17 mouse cellular contexts compared by ENCODE assay signal in genomic region chr11:78160171-78160570, GRCm38 (mm10). TPM values are rescaled to one million over a fixed set of nuclear protein-coding genes. Genes with fewer than 3 reads are reported as not detected.
DNase-seq lines count a peak whose midpoint lies in the region; ATAC-seq and TF ChIP-seq lines count a peak whose summit lies in the region.
"Had no signal": no experiment of that assay in that cellular context is flagged by ENCODE, and none has a peak within 500 bp of the region (broad histone marks: within the 10 kb centered on the region; RNA-seq: fewer than 3 reads in every experiment).

No protein-coding gene starts in this region.

- ATAC-seq in embryonic facial prominence, embryonic 15.5 days (ENCODE audit: insufficient number of reproducible peaks, low FRiP score, low TSS enrichment, low read depth), result no peak
- ATAC-seq in kidney, embryonic 15.5 days (replicated peaks; ENCODE audit: low FRiP score), result no peak
- ATAC-seq in kidney, embryonic 14.5 days (ENCODE audit: low FRiP score, low TSS enrichment), result no peak
- ATAC-seq in midbrain, embryonic 13.5 days, result no peak

- H3K27ac ChIP-seq in embryonic facial prominence, embryonic 15.5 days (replicated peaks), result peak overlapping the region; percentile 11; the same call in 1 of the 2 replicates
- H3K27ac ChIP-seq in embryonic facial prominence, embryonic 10.5 days (replicated peaks), result no peak overlapping the region
- H3K27ac ChIP-seq in kidney, embryonic 15.5 days, result peak overlapping the region; percentile 60; the same call in 1 of the 2 replicates
- H3K27ac ChIP-seq in kidney, embryonic 14.5 days (ENCODE audit: low read depth, low read length), result no peak overlapping the region
- H3K27ac ChIP-seq in midbrain, embryonic 10.5 days (replicated peaks), result no peak overlapping the region
- no peak overlapping the region for H3K27ac ChIP-seq in midbrain, embryonic 13.5 days
- H3K27ac ChIP-seq: gastrocnemius, adult 2 months; liver, embryonic 14.5 days had no signal

- H3ac ChIP-seq in myocyte (ENCODE audit: control insufficient read depth, insufficient read length), result no peak overlapping the region

- H3K79me2 ChIP-seq in myocyte (ENCODE audit: control insufficient read depth, insufficient read depth), result peaks cover 64% of the 10 kb centered on the region

- H3K4me1 ChIP-seq in embryonic facial prominence, embryonic 15.5 days, result peaks cover 50% of the 10 kb centered on the region
- H3K4me1 ChIP-seq in embryonic facial prominence, embryonic 10.5 days, result peaks cover 50% of the 10 kb centered on the region
- H3K4me1 ChIP-seq in kidney, embryonic 15.5 days, result peaks cover 55% of the 10 kb centered on the region
- H3K4me1 ChIP-seq in kidney, embryonic 14.5 days (ENCODE audit: control insufficient read depth, insufficient read depth, low read length), result peaks cover 20% of the 10 kb centered on the region
- H3K4me1 ChIP-seq in midbrain, embryonic 10.5 days, result peaks cover 36% of the 10 kb centered on the region
- peaks cover 43% of the 10 kb centered on the region for H3K4me1 ChIP-seq in midbrain, embryonic 13.5 days (replicated peaks)

- no peaks in the 10 kb centered on the region for H3K27me3 ChIP-seq in embryonic facial prominence, embryonic 15.5 days
- no peaks in the 10 kb centered on the region for H3K27me3 ChIP-seq in embryonic facial prominence, embryonic 10.5 days (replicated peaks; ENCODE audit: low read depth, poor library complexity, severe bottlenecking)
- H3K27me3 ChIP-seq in kidney, embryonic 15.5 days, result no peaks in the 10 kb centered on the region
- H3K27me3 ChIP-seq in kidney, embryonic 14.5 days (ENCODE audit: control insufficient read depth, insufficient read depth, low read length), result no peaks in the 10 kb centered on the region
- H3K27me3 ChIP-seq in midbrain, embryonic 10.5 days (ENCODE audit: low read depth, poor library complexity, severe bottlenecking), result no peaks in the 10 kb centered on the region
- no peaks in the 10 kb centered on the region for H3K27me3 ChIP-seq in midbrain, embryonic 13.5 days
- no peaks in the 10 kb centered on the region for H3K27me3 ChIP-seq in myocyte (ENCODE audit: control insufficient read depth, insufficient read depth, insufficient read length)

- peak; percentile 27 for TF ChIP-seq POLR2A in myocyte (IDR thresholded peaks at IDR 0.05; ENCODE audit: insufficient read length, low read depth)

- H3K9ac ChIP-seq in embryonic facial prominence, embryonic 15.5 days, result no peak overlapping the region
- H3K9ac ChIP-seq in kidney, embryonic 15.5 days, result no peak overlapping the region
- H3K9ac ChIP-seq in kidney, embryonic 14.5 days (ENCODE audit: low read depth, low read length), result no peak overlapping the region
- H3K9ac ChIP-seq in midbrain, embryonic 13.5 days (replicated peaks), result no peak overlapping the region
- H3K9ac ChIP-seq: liver, embryonic 14.5 days had no signal

- H3K4me2 ChIP-seq in embryonic facial prominence, embryonic 15.5 days (replicated peaks), result no peak overlapping the region
- H3K4me2 ChIP-seq in kidney, embryonic 15.5 days, result no peak overlapping the region
- no peak overlapping the region for H3K4me2 ChIP-seq in kidney, embryonic 14.5 days (replicated peaks; ENCODE audit: low read depth, low read length)
- no peak overlapping the region for H3K4me2 ChIP-seq in midbrain, embryonic 13.5 days (replicated peaks)
- H3K4me2 ChIP-seq in myocyte (ENCODE audit: low read depth), result peak overlapping the region; percentile 95

- 78% methylated on average over 18 of the region's 18 CpGs for WGBS in embryonic facial prominence, embryonic 15.5 days
- WGBS in embryonic facial prominence, embryonic 10.5 days, result 90% methylated on average over 18 of the region's 18 CpGs
- 86% methylated on average over 18 of the region's 18 CpGs for WGBS in kidney, embryonic 15.5 days
- WGBS in kidney, embryonic 14.5 days, result 87% methylated on average over 18 of the region's 18 CpGs
- 90% methylated on average over 18 of the region's 18 CpGs for WGBS in midbrain, embryonic 10.5 days
- WGBS in midbrain, embryonic 13.5 days, result 89% methylated on average over 18 of the region's 18 CpGs

- H3K9me3 ChIP-seq in embryonic facial prominence, embryonic 15.5 days (replicated peaks), result no peaks in the 10 kb centered on the region
- no peaks in the 10 kb centered on the region for H3K9me3 ChIP-seq in embryonic facial prominence, embryonic 10.5 days
- H3K9me3 ChIP-seq in kidney, embryonic 15.5 days (replicated peaks), result no peaks in the 10 kb centered on the region
- H3K9me3 ChIP-seq in kidney, embryonic 14.5 days (ENCODE audit: control insufficient read depth, low read length), result no peaks in the 10 kb centered on the region
- H3K9me3 ChIP-seq in midbrain, embryonic 10.5 days (replicated peaks), result no peaks in the 10 kb centered on the region
- H3K9me3 ChIP-seq in midbrain, embryonic 13.5 days, result no peaks in the 10 kb centered on the region

- DNase-seq in embryonic facial prominence, embryonic 10.5 days (ENCODE audit: low spot score), result no peak
- DNase-seq in midbrain, embryonic 10.5 days (ENCODE audit: low spot score), result no peak
- DNase-seq in ovary, postnatal 10 days (ENCODE audit: low spot score), result no peak
- DNase-seq: adrenal gland, adult 8-10 months; cerebellum, adult 11 months; cerebellum, postnatal 14 days; gastrocnemius, adult 2 months; heart, adult 18-20 months; heart, postnatal 36 days; midbrain, embryonic 14.5 days; right cerebral cortex, postnatal 4 days had no signal

- peaks cover 55% of the 10 kb centered on the region for H3K36me3 ChIP-seq in embryonic facial prominence, embryonic 15.5 days
- H3K36me3 ChIP-seq in embryonic facial prominence, embryonic 10.5 days (replicated peaks), result peaks cover 87% of the 10 kb centered on the region
- H3K36me3 ChIP-seq in kidney, embryonic 15.5 days, result peaks cover 80% of the 10 kb centered on the region
- peaks cover 70% of the 10 kb centered on the region for H3K36me3 ChIP-seq in kidney, embryonic 14.5 days (ENCODE audit: control insufficient read depth, insufficient read depth, low read length)
- H3K36me3 ChIP-seq in midbrain, embryonic 10.5 days, result peaks cover 85% of the 10 kb centered on the region
- H3K36me3 ChIP-seq in midbrain, embryonic 13.5 days, result peaks cover 73% of the 10 kb centered on the region
- peaks cover 45% of the 10 kb centered on the region for H3K36me3 ChIP-seq in myocyte (ENCODE audit: control insufficient read depth, insufficient read depth)

- H3K4me3 ChIP-seq in embryonic facial prominence, embryonic 15.5 days (replicated peaks), result no peak overlapping the region
- H3K4me3 ChIP-seq in embryonic facial prominence, embryonic 10.5 days, result no peak overlapping the region
- H3K4me3 ChIP-seq in kidney, embryonic 15.5 days (replicated peaks), result no peak overlapping the region
- H3K4me3 ChIP-seq in kidney, embryonic 14.5 days (ENCODE audit: low read length), result no peak overlapping the region
- H3K4me3 ChIP-seq in midbrain, embryonic 10.5 days, result peak overlapping the region; percentile 4; the same call in 1 of the 2 replicates
- no peak overlapping the region for H3K4me3 ChIP-seq in midbrain, embryonic 13.5 days (replicated peaks)
- H3K4me3 ChIP-seq in myocyte, result no peak overlapping the region
- H3K4me3 ChIP-seq: gastrocnemius, adult 2 months had no signal

RNA-seq across cellular contexts. Expression of gene Traf4, which starts 5.2 kb away (rescaled TPM):
- polyA plus RNA-seq in embryonic facial prominence, embryonic 15.5 days (2015; fragmentation: Nextera tagmentation; extraction: Ambion mirVana), result 83.1 and 89.3 TPM in 2 replicates
- 151 and 157 TPM in 2 replicates for polyA plus RNA-seq in embryonic facial prominence, embryonic 10.5 days (2016; fragmentation: Nextera tagmentation; extraction: Ambion mirVana)
- polyA plus RNA-seq in kidney, embryonic 15.5 days (2015; fragmentation: Nextera tagmentation; extraction: Ambion mirVana), result 94.2 and 99.5 TPM in 2 replicates
- polyA plus RNA-seq in kidney, embryonic 14.5 days (2014; fragmentation: Nextera tagmentation; extraction: Ambion mirVana), result 68.2 and 111 TPM in 2 replicates
- polyA plus RNA-seq in midbrain, embryonic 10.5 days (2016; fragmentation: Nextera tagmentation; extraction: Ambion mirVana), result 96.3 and 109 TPM in 2 replicates
- 120 and 139 TPM in 2 replicates for polyA plus RNA-seq in midbrain, embryonic 13.5 days (2015; fragmentation: Nextera tagmentation; extraction: Ambion mirVana)
- polyA plus RNA-seq in myocyte (2012; fragmentation: generic; extraction: Trizol), result 206 TPM

RNA-seq across cellular contexts. Expression of gene Nek8, which starts 16.3 kb away (rescaled TPM):
- 17.3 and 18.4 TPM in 2 replicates for polyA plus RNA-seq in embryonic facial prominence, embryonic 15.5 days (2015; fragmentation: Nextera tagmentation; extraction: Ambion mirVana)
- 13.5 and 15.3 TPM in 2 replicates for polyA plus RNA-seq in embryonic facial prominence, embryonic 10.5 days (2016; fragmentation: Nextera tagmentation; extraction: Ambion mirVana)
- 21.1 and 25.0 TPM in 2 replicates for polyA plus RNA-seq in kidney, embryonic 15.5 days (2015; fragmentation: Nextera tagmentation; extraction: Ambion mirVana)
- polyA plus RNA-seq in kidney, embryonic 14.5 days (2014; fragmentation: Nextera tagmentation; extraction: Ambion mirVana), result 15.8 and 20.6 TPM in 2 replicates
- 10.7 and 11.1 TPM in 2 replicates for polyA plus RNA-seq in midbrain, embryonic 10.5 days (2016; fragmentation: Nextera tagmentation; extraction: Ambion mirVana)
- 4.7 and 5.2 TPM in 2 replicates for polyA plus RNA-seq in midbrain, embryonic 13.5 days (2015; fragmentation: Nextera tagmentation; extraction: Ambion mirVana)
- polyA plus RNA-seq in myocyte (2012; fragmentation: generic; extraction: Trizol), result 9.6 TPM

RNA-seq across cellular contexts. Expression of gene Tlcd1, which starts 16.3 kb away (rescaled TPM):
- 30.3 and 32.8 TPM in 2 replicates for polyA plus RNA-seq in embryonic facial prominence, embryonic 15.5 days (2015; fragmentation: Nextera tagmentation; extraction: Ambion mirVana)
- 8.8 and 9.2 TPM in 2 replicates for polyA plus RNA-seq in embryonic facial prominence, embryonic 10.5 days (2016; fragmentation: Nextera tagmentation; extraction: Ambion mirVana)
- polyA plus RNA-seq in kidney, embryonic 15.5 days (2015; fragmentation: Nextera tagmentation; extraction: Ambion mirVana), result 28.7 and 31.8 TPM in 2 replicates
- polyA plus RNA-seq in kidney, embryonic 14.5 days (2014; fragmentation: Nextera tagmentation; extraction: Ambion mirVana), result 23.1 and 28.1 TPM in 2 replicates
- polyA plus RNA-seq in midbrain, embryonic 10.5 days (2016; fragmentation: Nextera tagmentation; extraction: Ambion mirVana), result 8.8 and 11.1 TPM in 2 replicates
- polyA plus RNA-seq in midbrain, embryonic 13.5 days (2015; fragmentation: Nextera tagmentation; extraction: Ambion mirVana), result 5.0 and 5.9 TPM in 2 replicates
- polyA plus RNA-seq in myocyte (2012; fragmentation: generic; extraction: Trizol), result 17.4 TPM

RNA-seq across cellular contexts. Expression of gene Rpl23a, which starts 23.2 kb away (rescaled TPM):
- polyA plus RNA-seq in embryonic facial prominence, embryonic 15.5 days (2015; fragmentation: Nextera tagmentation; extraction: Ambion mirVana), result 1,371 and 1,410 TPM in 2 replicates
- polyA plus RNA-seq in embryonic facial prominence, embryonic 10.5 days (2016; fragmentation: Nextera tagmentation; extraction: Ambion mirVana), result 1,123 and 1,138 TPM in 2 replicates
- polyA plus RNA-seq in kidney, embryonic 15.5 days (2015; fragmentation: Nextera tagmentation; extraction: Ambion mirVana), result 1,327 and 1,492 TPM in 2 replicates
- polyA plus RNA-seq in kidney, embryonic 14.5 days (2014; fragmentation: Nextera tagmentation; extraction: Ambion mirVana), result 1,650 and 2,291 TPM in 2 replicates
- polyA plus RNA-seq in midbrain, embryonic 10.5 days (2016; fragmentation: Nextera tagmentation; extraction: Ambion mirVana), result 953 and 1,066 TPM in 2 replicates
- polyA plus RNA-seq in midbrain, embryonic 13.5 days (2015; fragmentation: Nextera tagmentation; extraction: Ambion mirVana), result 934 and 937 TPM in 2 replicates
- 3,571 TPM for polyA plus RNA-seq in myocyte (2012; fragmentation: generic; extraction: Trizol)

RNA-seq across cellular contexts. Expression of gene Rab34, which starts 28.1 kb away (rescaled TPM):
- 164 and 171 TPM in 2 replicates for polyA plus RNA-seq in embryonic facial prominence, embryonic 15.5 days (2015; fragmentation: Nextera tagmentation; extraction: Ambion mirVana)
- polyA plus RNA-seq in embryonic facial prominence, embryonic 10.5 days (2016; fragmentation: Nextera tagmentation; extraction: Ambion mirVana), result 107 and 123 TPM in 2 replicates
- polyA plus RNA-seq in kidney, embryonic 15.5 days (2015; fragmentation: Nextera tagmentation; extraction: Ambion mirVana), result 113 and 132 TPM in 2 replicates
- polyA plus RNA-seq in kidney, embryonic 14.5 days (2014; fragmentation: Nextera tagmentation; extraction: Ambion mirVana), result 128 and 156 TPM in 2 replicates
- polyA plus RNA-seq in midbrain, embryonic 10.5 days (2016; fragmentation: Nextera tagmentation; extraction: Ambion mirVana), result 75.0 and 83.8 TPM in 2 replicates
- polyA plus RNA-seq in midbrain, embryonic 13.5 days (2015; fragmentation: Nextera tagmentation; extraction: Ambion mirVana), result 42.0 and 43.4 TPM in 2 replicates
- polyA plus RNA-seq in myocyte (2012; fragmentation: generic; extraction: Trizol), result 88.8 TPM

Comparison
In these comparisons a context has a peak if more than half of its experiments do, and no peak if none do; other contexts are left out.
1. H3K27ac ChIP-seq: peak in embryonic facial prominence, embryonic 15.5 days (single experiment) and kidney, embryonic 15.5 days (single experiment); none in embryonic facial prominence, embryonic 10.5 days (single experiment), kidney, embryonic 14.5 days (single experiment), midbrain, embryonic 10.5 days (single experiment) and midbrain, embryonic 13.5 days (single experiment).